Mouse (Mus musculus) MEL (cell line): ENCODE measurements around the gene Ift81.

ENCODE experiments used
- CTCF ChIP-seq, 3 experiments: IDR thresholded peaks in 2 of 3; conservative IDR thresholded peaks in 1 of 3; 2 replicates each; pipeline ENCODE4 v1.5.1; 2011 to 2012; ENCODE audit warnings: low read length in 3 of 3, low read depth in 2 of 3, mild to moderate bottlenecking in 2 of 3, improper control_type of control experiment in 1 of 3, inconsistent platforms in 1 of 3, mixed read lengths in 1 of 3, moderate library complexity in 1 of 3; ENCODE audit not compliant: control insufficient read depth in 1 of 3, insufficient read depth in 1 of 3, poor library complexity in 1 of 3, severe bottlenecking in 1 of 3
- JUND ChIP-seq: IDR thresholded peaks from 2 replicates; pipeline ENCODE4 v1.6.1; 2011; ENCODE audit warnings: low read depth, mild to moderate bottlenecking, improper control_type of control experiment, low read length
- MAZ ChIP-seq: IDR thresholded peaks from 2 replicates; pipeline ENCODE4 v1.6.1; 2012; ENCODE audit warnings: low read depth, mild to moderate bottlenecking, inconsistent platforms, low read length, improper control_type of control experiment
- MEF2A ChIP-seq: IDR thresholded peaks from 2 replicates; pipeline ENCODE4 v1.6.1; 2014; ENCODE audit warnings: low read depth, mild to moderate bottlenecking, inconsistent platforms, low read length, improper control_type of control experiment; ENCODE audit not compliant: poor library complexity, insufficient replicate concordance, severe bottlenecking; ENCODE audit errors: extremely low read depth
- POLR2A ChIP-seq, 2 experiments: IDR thresholded peaks; 2 replicates each; pipeline ENCODE4 v1.6.1; 2011 to 2012; ENCODE audit warnings: low read length in 2 of 2, mild to moderate bottlenecking in 2 of 2, control low read depth in 1 of 2, improper control_type of control experiment in 1 of 2, low read depth in 1 of 2, moderate library complexity in 1 of 2; ENCODE audit not compliant: control insufficient read depth in 1 of 2, insufficient read depth in 1 of 2, poor library complexity in 1 of 2
- POLR2AphosphoS2 ChIP-seq: IDR thresholded peaks from 2 replicates; pipeline ENCODE4 v1.6.1; 2011; ENCODE audit warnings: low read length, improper control_type of control experiment
- SMC3 ChIP-seq: IDR thresholded peaks from 2 replicates; pipeline ENCODE4 v1.6.1; 2011; ENCODE audit warnings: low read depth, low read length, improper control_type of control experiment
- TAL1 ChIP-seq: IDR thresholded peaks from 2 replicates; pipeline ENCODE4 v1.6.1; 2012; ENCODE audit warnings: mild to moderate bottlenecking, inconsistent platforms, low read length, moderate library complexity, mixed read lengths
- USF1 ChIP-seq: IDR thresholded peaks from 2 replicates; pipeline ENCODE4 v1.6.1; 2014; ENCODE audit warnings: low read depth, mild to moderate bottlenecking, inconsistent platforms, low read length, improper control_type of control experiment, moderate library complexity

DNA sequence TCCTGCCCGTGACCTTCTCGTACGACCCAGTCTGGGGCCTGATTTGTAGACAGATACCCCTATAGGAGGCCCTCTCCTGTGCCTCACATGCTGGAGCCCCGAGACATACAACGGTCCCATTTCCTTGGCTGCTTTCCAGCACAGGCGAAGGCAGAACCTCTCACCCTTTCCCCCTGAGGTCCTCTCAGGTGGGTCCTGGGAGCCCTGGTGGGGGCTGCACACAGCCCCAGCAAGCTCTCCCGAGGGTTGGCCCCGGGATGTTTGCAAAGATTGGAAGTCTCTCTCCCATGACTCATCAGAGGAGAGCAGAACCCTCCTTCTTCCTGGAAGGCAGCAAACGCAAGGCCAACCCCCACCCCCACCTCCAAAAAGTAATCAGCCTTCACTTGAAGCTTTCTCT is 102.9 kb downstream of the Ift81 start:
- TF ChIP-seq POLR2A (IDR thresholded peaks at IDR 0.05; ENCODE audit: control insufficient read depth in 1 of 2, insufficient read depth in 1 of 2, low read depth in 1 of 2, low read length in 2 of 2, poor library complexity in 1 of 2), result no peak
- TF ChIP-seq MAZ, result no peak
- TF ChIP-seq POLR2AphosphoS2, result no peak
- TF ChIP-seq TAL1, result no peak
- no peak for TF ChIP-seq SMC3
- TF ChIP-seq USF1, result no peak
- TF ChIP-seq MEF2A, result no peak
- TF ChIP-seq CTCF (IDR thresholded peaks at IDR 0.05 in 2 of 3, conservative IDR thresholded peaks at IDR 0.05 in 1 of 3; ENCODE audit: control insufficient read depth in 1 of 3, insufficient read depth in 1 of 3, low read depth in 2 of 3, low read length in 3 of 3, poor library complexity in 1 of 3, severe bottlenecking in 1 of 3), result no peak
- no peak for TF ChIP-seq JUND
